Mouse (Mus musculus) C2C12 (cell line): Measurements from ENCODE around the gene Minpp1.
"Not testable (repeated sequence)": the region's sequence is repeated elsewhere in the genome, so short reads cannot be mapped to it uniquely, and the experiment has no call there.

Source experiments
- CEBPB ChIP-seq: IDR thresholded peaks from one replicate; pipeline ENCODE4 v1.6.1; 2011; ENCODE audit warnings: low read depth, mild to moderate bottlenecking, control low read depth, moderate library complexity
- CTCF ChIP-seq: IDR thresholded peaks from one replicate; pipeline ENCODE4 v1.5.1; 2011; ENCODE audit not compliant: control insufficient read depth, insufficient read depth, insufficient read length
- FOSL1 ChIP-seq: IDR thresholded peaks from one replicate; pipeline ENCODE4 v1.8.0; 2011; ENCODE audit warnings: mild to moderate bottlenecking, low read length; ENCODE audit not compliant: poor library complexity, insufficient read depth, severe bottlenecking
- MAX ChIP-seq: IDR thresholded peaks from one replicate; pipeline ENCODE4 v1.6.1; 2011; ENCODE audit warnings: mild to moderate bottlenecking, control low read depth
- MYOD1 ChIP-seq: IDR thresholded peaks from one replicate; pipeline ENCODE4 v1.6.1; 2011; ENCODE audit warnings: low read depth; ENCODE audit not compliant: control insufficient read depth, insufficient read length
- MYOG ChIP-seq: IDR thresholded peaks from one replicate; pipeline ENCODE4 v1.6.1; 2011; ENCODE audit not compliant: control insufficient read depth, insufficient read length; ENCODE audit errors: extremely low read depth
- USF1 ChIP-seq: IDR thresholded peaks from one replicate; pipeline ENCODE4 v1.6.1; 2011; ENCODE audit warnings: low read depth, mild to moderate bottlenecking, control low read depth, moderate library complexity

GRCm38 (mm10) chr19:32457631-32458030, 27.9 kb upstream of the Minpp1 start:
- TF ChIP-seq CTCF, MAX, MYOD1, MYOG, USF1, CEBPB, FOSL1: not testable (repeated sequence)
